Mouse (Mus musculus): ENCODE data around the gene Rhoq. TPM values are rescaled to one million over a fixed set of nuclear protein-coding genes. Genes with fewer than 3 reads are reported as not detected.

The Rhoq gene
- total and polyA plus RNA-seq, 2 experiments from 2014 or later, result 17.6 to 74.6 TPM

- no peaks in the 10 kb centered on the region for H3K27me3 ChIP-seq (ENCODE audit: control insufficient read depth, insufficient read depth, low read length)
- H3K4me1 ChIP-seq (ENCODE audit: control insufficient read depth, insufficient read depth), result peaks cover 40% of the 10 kb centered on the region
Observed at GRCm38 (mm10) chr17:86971036-86971435, 8.2 kb downstream of the Rhoq start.

GRCm38 (mm10) chr17:86971860-86972259, 9.0 kb downstream of the Rhoq start:
- DNase-seq (ENCODE audit: low spot score) (no peak), ATAC-seq (ENCODE audit: insufficient read depth, low read depth) (no peak)
- peaks cover 54% of the 10 kb centered on the region for H3K36me3 ChIP-seq (replicated peaks; ENCODE audit: control insufficient read depth, insufficient read depth, low read length)
- no peak overlapping the region for H3K4me2 ChIP-seq (ENCODE audit: low read depth, low read length)
- H3K9me3 ChIP-seq (replicated peaks; ENCODE audit: control insufficient read depth, low read length), result no peaks in the 10 kb centered on the region
- no peak for TF ChIP-seq CTCF (IDR thresholded peaks at IDR 0.05; ENCODE audit: low read depth)
- TF ChIP-seq EP300 (IDR thresholded peaks at IDR 0.05; ENCODE audit: low read depth), result no peak
- peaks cover 40% of the 10 kb centered on the region for H3K4me1 ChIP-seq (ENCODE audit: control insufficient read depth, insufficient read depth)
- H3K4me3 ChIP-seq (ENCODE audit: low read depth, low read length), result no peak overlapping the region
- H3K27ac ChIP-seq (ENCODE audit: low read depth), result no peak overlapping the region
- 89% methylated on average over 7 of the region's 7 CpGs for WGBS
- H3K27me3 ChIP-seq (ENCODE audit: control insufficient read depth, insufficient read depth, low read length), result no peaks in the 10 kb centered on the region
- H3K9ac ChIP-seq (replicated peaks; ENCODE audit: low read depth, low read length), result no peak overlapping the region

More at GRCm38 (mm10) chr17:86971036-86971435, 8.2 kb downstream of the Rhoq start:
- H3K4me2 ChIP-seq (ENCODE audit: low read depth, low read length), result no peak overlapping the region
- no peaks in the 10 kb centered on the region for H3K9me3 ChIP-seq (replicated peaks; ENCODE audit: control insufficient read depth, low read length)
- WGBS, result 57% methylated on average over 5 of the region's 5 CpGs
- H3K27ac ChIP-seq (ENCODE audit: low read depth), result no peak overlapping the region
- H3K36me3 ChIP-seq (replicated peaks; ENCODE audit: control insufficient read depth, insufficient read depth, low read length), result peaks cover 48% of the 10 kb centered on the region
- TF ChIP-seq CTCF (IDR thresholded peaks at IDR 0.05; ENCODE audit: low read depth) (no peak), EP300 (IDR thresholded peaks at IDR 0.05; ENCODE audit: low read depth) (no peak)
- ATAC-seq (ENCODE audit: insufficient read depth, low read depth), result no peak
- no peak overlapping the region; the same call in 1 of the 2 replicates for H3K9ac ChIP-seq (replicated peaks; ENCODE audit: low read depth, low read length)
- DNase-seq (ENCODE audit: low spot score), result no peak
- no peak overlapping the region for H3K4me3 ChIP-seq (ENCODE audit: low read depth, low read length)

GRCm38 (mm10) chr17:86973097-86973496, 10.2 kb downstream of the Rhoq start:
- Histone ChIP-seq H3K4me3 (ENCODE audit: low read depth, low read length) (no peak overlapping the region), H3K36me3 (replicated peaks; ENCODE audit: control insufficient read depth, insufficient read depth, low read length) (peaks cover 56% of the 10 kb centered on the region), H3K4me2 (ENCODE audit: low read depth, low read length) (no peak overlapping the region), H3K27me3 (ENCODE audit: control insufficient read depth, insufficient read depth, low read length) (no peaks in the 10 kb centered on the region), H3K9me3 (replicated peaks; ENCODE audit: control insufficient read depth, low read length) (no peaks in the 10 kb centered on the region), H3K4me1 (ENCODE audit: control insufficient read depth, insufficient read depth) (peaks cover 29% of the 10 kb centered on the region), H3K9ac (replicated peaks; ENCODE audit: low read depth, low read length) (no peak overlapping the region), H3K27ac (ENCODE audit: low read depth) (no peak overlapping the region)
- ATAC-seq (ENCODE audit: insufficient read depth, low read depth) (no peak), DNase-seq (ENCODE audit: low spot score) (no peak)
- 92% methylated on average over 2 of the region's 2 CpGs for WGBS
- no peak for TF ChIP-seq EP300 (IDR thresholded peaks at IDR 0.05; ENCODE audit: low read depth)
- no peak for TF ChIP-seq CTCF (IDR thresholded peaks at IDR 0.05; ENCODE audit: low read depth)

- Histone ChIP-seq H3K9ac (replicated peaks; ENCODE audit: low read depth, low read length) (no peak overlapping the region), H3K36me3 (replicated peaks; ENCODE audit: control insufficient read depth, insufficient read depth, low read length) (peaks cover 51% of the 10 kb centered on the region), H3K4me1 (ENCODE audit: control insufficient read depth, insufficient read depth) (peaks cover 12% of the 10 kb centered on the region; the same call in 1 of the 2 replicates), H3K9me3 (replicated peaks; ENCODE audit: control insufficient read depth, low read length) (no peaks in the 10 kb centered on the region), H3K27ac (ENCODE audit: low read depth) (no peak overlapping the region), H3K27me3 (ENCODE audit: control insufficient read depth, insufficient read depth, low read length) (no peaks in the 10 kb centered on the region), H3K4me3 (ENCODE audit: low read depth, low read length) (no peak overlapping the region), H3K4me2 (ENCODE audit: low read depth, low read length) (no peak overlapping the region)
- 57% methylated on average over 10 of the region's 10 CpGs for WGBS
- ATAC-seq (ENCODE audit: insufficient read depth, low read depth) (no peak), DNase-seq (ENCODE audit: low spot score) (no peak)
- TF ChIP-seq CTCF (IDR thresholded peaks at IDR 0.05; ENCODE audit: low read depth), result no peak
- TF ChIP-seq EP300 (IDR thresholded peaks at IDR 0.05; ENCODE audit: low read depth), result no peak
Observed at GRCm38 (mm10) chr17:86976387-86976786, 13.5 kb downstream of the Rhoq start.

GRCm38 (mm10) chr17:86978496-86978895, 15.6 kb downstream of the Rhoq start:
- TF ChIP-seq CTCF (IDR thresholded peaks at IDR 0.05; ENCODE audit: low read depth) (no peak), EP300 (IDR thresholded peaks at IDR 0.05; ENCODE audit: low read depth) (no peak)
- Histone ChIP-seq H3K36me3 (replicated peaks; ENCODE audit: control insufficient read depth, insufficient read depth, low read length) (peaks cover 42% of the 10 kb centered on the region), H3K4me2 (ENCODE audit: low read depth, low read length) (no peak overlapping the region), H3K4me1 (ENCODE audit: control insufficient read depth, insufficient read depth) (peaks cover 22% of the 10 kb centered on the region), H3K9ac (replicated peaks; ENCODE audit: low read depth, low read length) (no peak overlapping the region), H3K27ac (ENCODE audit: low read depth) (no peak overlapping the region; the same call in 1 of the 2 replicates), H3K9me3 (replicated peaks; ENCODE audit: control insufficient read depth, low read length) (no peaks in the 10 kb centered on the region), H3K27me3 (ENCODE audit: control insufficient read depth, insufficient read depth, low read length) (no peaks in the 10 kb centered on the region), H3K4me3 (ENCODE audit: low read depth, low read length) (no peak overlapping the region)
- 71% methylated on average over 6 of the region's 6 CpGs for WGBS
- ATAC-seq (ENCODE audit: insufficient read depth, low read depth), result no peak
- no peak for DNase-seq (ENCODE audit: low spot score)

- DNase-seq (ENCODE audit: low spot score), result no peak
- no peaks in the 10 kb centered on the region for H3K9me3 ChIP-seq (replicated peaks; ENCODE audit: control insufficient read depth, low read length)
- no peak overlapping the region for H3K4me2 ChIP-seq (ENCODE audit: low read depth, low read length)
- no peak overlapping the region for H3K4me3 ChIP-seq (ENCODE audit: low read depth, low read length)
- no peak overlapping the region for H3K27ac ChIP-seq (ENCODE audit: low read depth)
- no peak for ATAC-seq (ENCODE audit: insufficient read depth, low read depth)
- no peaks in the 10 kb centered on the region for H3K27me3 ChIP-seq (ENCODE audit: control insufficient read depth, insufficient read depth, low read length)
- TF ChIP-seq EP300 (IDR thresholded peaks at IDR 0.05; ENCODE audit: low read depth) (no peak), CTCF (IDR thresholded peaks at IDR 0.05; ENCODE audit: low read depth) (no peak)
- H3K9ac ChIP-seq (replicated peaks; ENCODE audit: low read depth, low read length), result no peak overlapping the region
- WGBS, result 100% methylated on average over 1 of the region's 1 CpGs
- peaks cover 22% of the 10 kb centered on the region for H3K4me1 ChIP-seq (ENCODE audit: control insufficient read depth, insufficient read depth)
- H3K36me3 ChIP-seq (replicated peaks; ENCODE audit: control insufficient read depth, insufficient read depth, low read length), result peaks cover 17% of the 10 kb centered on the region; the same call in 1 of the 2 replicates
Observed at GRCm38 (mm10) chr17:86981205-86981604, 18.3 kb downstream of the Rhoq start.

Measured in heart, postnatal 0 days (tissue).